Mouse (Mus musculus) spleen, adult 2 months (tissue): Measurements from ENCODE around the gene Lysmd4.

ENCODE experiments used
- CTCF ChIP-seq: fragments of 200-500 bp; IDR thresholded peaks from 2 replicates; pipeline ENCODE4 v1.5.1; 2011; ENCODE audit warnings: mild to moderate bottlenecking, inconsistent platforms; ENCODE audit not compliant: insufficient read depth, insufficient read length, insufficient replicate concordance; ENCODE audit errors: extremely low read depth
- POLR2A ChIP-seq: fragments of 200-500 bp; IDR thresholded peaks from 2 replicates; pipeline ENCODE4 v1.6.1; 2011; ENCODE audit warnings: low read depth, low read length, inconsistent platforms

DNA sequence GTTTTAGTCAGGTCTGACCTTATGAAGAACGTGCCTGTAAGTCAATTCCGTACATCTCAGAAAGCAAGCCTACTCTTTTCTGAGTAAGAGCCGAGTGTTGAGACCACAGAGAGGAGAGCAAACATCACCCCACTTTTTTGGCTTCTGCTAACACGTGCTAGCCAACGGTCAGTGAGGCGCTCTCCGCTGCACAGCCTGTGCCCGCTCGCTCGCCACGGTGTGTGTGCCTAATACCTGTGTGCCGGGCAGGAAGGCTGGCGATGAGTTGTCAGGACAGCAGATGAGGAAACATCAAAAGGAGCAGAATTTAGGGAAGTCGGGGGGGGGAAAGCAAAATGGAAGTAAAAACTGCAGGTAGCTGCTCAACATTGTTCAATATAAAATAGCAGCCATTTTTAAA, 10.2 kb downstream of the Lysmd4 start:
- no peak for TF ChIP-seq POLR2A
- TF ChIP-seq CTCF = no peak
